Mouse (Mus musculus) 416B (cell line): ENCODE data around the gene Gcnt7.

Experiments
- DNase-seq: peaks from one replicate; pipeline ENCODE4 v3.0.0; 2011; ENCODE audit warnings: low read depth

The Gcnt7 gene

DNA sequence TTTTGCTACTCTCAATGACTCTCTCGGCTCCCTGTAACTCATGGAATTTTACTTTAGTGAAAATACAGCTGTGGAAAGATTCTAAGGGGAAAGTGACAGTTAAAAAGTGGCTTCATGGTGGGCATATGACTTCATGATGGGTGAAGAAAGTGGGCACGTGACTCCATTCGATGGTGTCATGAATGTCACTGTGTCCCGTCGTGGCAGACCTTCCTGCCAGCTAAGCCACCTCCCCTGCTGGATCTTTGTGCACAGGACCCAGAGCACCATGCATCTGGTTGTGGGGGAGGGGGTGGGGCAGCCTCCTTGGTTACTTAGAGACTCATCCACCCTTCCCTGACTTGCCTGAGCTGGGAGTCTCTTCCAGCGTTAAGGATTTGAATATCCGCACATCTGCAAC is 54.2 kb downstream of the Gcnt7 start:
- DNase-seq, result no peak

- peak; percentile 96 for DNase-seq
Measured at GRCm38 (mm10) chr2:172401116-172401825, 57.1 kb downstream of the Gcnt7 start.
